Mouse (Mus musculus): ENCODE measurements at regions not wholly inside any gene's neighbourhood (a gene's known extent, or its start where the extent isn't known, plus 50 kb on each side); places are given as distances from the start of the nearest gene placed in this dataset.
"Not testable (repeated sequence)": the region's sequence is repeated elsewhere in the genome, so short reads cannot be mapped to it uniquely, and the experiment has no call there.

- TF ChIP-seq FLI1 (IDR thresholded peaks at IDR 0.05; ENCODE audit: low read length); GATA1 (IDR thresholded peaks at IDR 0.05; ENCODE audit: borderline replicate concordance, low read length): not testable (repeated sequence)
Measured at GRCm38 (mm10) chr9:85634786-85635185, 114.3 kb downstream of the Ibtk start.

All from megakaryocyte, embryonic 14.5 days (primary cell).